Mouse (Mus musculus) frontal cortex, adult 2 months (tissue): Measurements from ENCODE around the gene Etnk1. TPM values are rescaled to one million over a fixed set of nuclear protein-coding genes. Genes with fewer than 3 reads are reported as not detected.
"Not testable (repeated sequence)": the region's sequence is repeated elsewhere in the genome, so short reads cannot be mapped to it uniquely, and the experiment has no call there.

Source experiments
- DNase-seq, 2 experiments: peaks; one replicate each; pipeline ENCODE4 v3.0.0; 2022; ENCODE audit warnings: low spot score in 1 of 2; ENCODE audit errors: extremely low spot score in 1 of 2
- polyA plus RNA-seq: library from polyadenylated mRNA; depleted of rRNA; stranded (reverse); fragments of >200 nt; gene quantifications from 2 replicates; pipeline ENCODE4 v1.2.3, GENCODE M21; 2012

The Etnk1 gene
- polyA plus RNA-seq, 1 experiment, result 184 TPM

- DNase-seq, result no peak
Observed at GRCm38 (mm10) chr6:143170166-143170960, 3.3 kb downstream of the Etnk1 start.

DNA sequence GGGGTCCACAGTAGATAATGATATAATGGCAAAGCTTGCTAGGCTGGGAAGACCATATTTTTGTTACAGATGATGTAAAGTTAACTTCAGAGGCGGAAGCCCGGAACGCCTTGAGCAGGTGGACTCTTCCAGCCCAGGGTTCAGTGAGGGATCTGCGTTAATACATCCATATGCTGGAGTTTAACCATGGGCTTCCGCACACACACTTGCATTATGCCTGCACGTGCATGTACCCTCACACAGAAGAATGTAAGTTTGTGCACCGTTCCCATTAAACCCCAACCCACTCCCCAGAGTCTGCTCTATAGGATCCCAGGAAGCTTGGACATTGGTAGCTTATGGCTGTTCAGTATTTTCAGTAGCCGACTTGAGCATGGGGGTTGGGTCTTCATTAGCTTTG lies 4.0 kb downstream of the Etnk1 start:
- DNase-seq, result no peak

DNA sequence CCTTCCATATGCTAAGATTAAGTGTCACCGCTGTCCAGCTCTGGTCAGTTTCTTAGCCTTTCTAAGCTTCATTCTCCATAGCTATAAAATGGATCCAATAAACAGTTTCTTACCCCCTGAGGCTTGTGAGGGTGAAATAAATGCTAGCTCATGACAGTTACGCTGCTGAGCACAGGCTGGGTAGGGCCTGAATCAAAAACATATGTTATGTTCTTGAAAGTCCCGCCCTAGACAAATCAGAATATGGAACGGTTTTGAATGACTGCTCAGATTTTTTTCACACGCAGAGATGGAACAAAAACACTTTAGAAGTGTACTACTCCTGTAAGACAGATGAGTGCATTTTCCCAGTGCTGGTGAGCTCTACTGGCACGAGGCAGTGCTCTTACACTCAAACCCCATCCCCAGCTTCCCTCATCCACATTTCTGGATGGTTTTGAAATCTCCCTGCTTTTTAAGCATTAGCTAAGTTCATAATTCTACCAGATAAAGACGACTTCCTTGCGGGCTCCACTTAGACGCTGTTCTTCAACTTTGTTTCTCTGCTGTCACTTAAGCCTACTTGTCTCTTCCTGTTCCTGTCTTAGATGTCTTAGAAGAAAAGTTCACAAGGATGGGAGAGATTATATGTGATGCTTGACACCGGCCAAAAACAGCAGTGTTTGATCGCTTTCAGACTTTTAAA lies 4.9 kb downstream of the Etnk1 start:
- DNase-seq, result no peak

DNA sequence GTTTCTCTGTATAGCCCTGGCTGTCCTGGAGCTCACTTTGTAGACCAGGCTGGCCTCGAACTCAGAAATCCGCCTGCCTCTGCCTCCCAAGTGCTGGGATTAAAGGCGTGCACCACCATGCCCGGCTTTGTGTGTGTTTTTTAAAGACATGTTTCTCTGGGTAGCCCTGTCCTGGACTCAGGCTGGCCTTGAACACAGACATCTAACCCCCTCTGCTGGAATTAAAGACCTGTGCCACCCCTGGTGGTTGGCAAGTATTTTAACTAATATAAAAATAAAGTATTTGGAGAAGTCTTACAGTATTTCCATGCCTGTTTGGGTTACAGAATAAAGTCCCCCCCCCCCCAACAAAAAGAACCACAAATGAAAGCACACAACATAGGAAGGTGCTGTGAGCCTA lies 5.7 kb downstream of the Etnk1 start:
- DNase-seq, result not testable (repeated sequence)

DNA sequence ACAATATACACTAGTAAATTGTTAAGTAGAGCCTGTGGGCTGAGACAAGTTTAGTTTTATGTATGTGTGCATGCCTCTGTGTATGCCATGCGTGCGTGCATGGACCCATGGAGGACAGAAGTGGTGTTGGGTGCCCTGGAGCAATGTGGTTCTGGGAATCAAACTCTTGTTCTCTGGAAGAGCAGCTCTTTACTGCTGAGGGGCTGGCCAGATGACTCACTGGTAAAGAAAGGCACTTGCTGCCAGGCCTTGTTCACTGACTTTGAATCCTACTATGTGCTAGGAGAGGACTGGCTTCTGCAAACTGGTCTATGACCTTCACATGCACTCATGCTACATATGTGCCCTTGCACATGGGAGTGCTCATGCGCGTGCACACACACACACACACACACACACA lies 7.2 kb downstream of the Etnk1 start:
- no peak for DNase-seq

GRCm38 (mm10) chr6:143174906-143175656 lies 8.1 kb downstream of the Etnk1 start:
- DNase-seq, result peak in 1 of 2 experiments; percentile 64

GRCm38 (mm10) chr6:143176076-143176475 lies 9.1 kb downstream of the Etnk1 start:
- no peak for DNase-seq

DNA sequence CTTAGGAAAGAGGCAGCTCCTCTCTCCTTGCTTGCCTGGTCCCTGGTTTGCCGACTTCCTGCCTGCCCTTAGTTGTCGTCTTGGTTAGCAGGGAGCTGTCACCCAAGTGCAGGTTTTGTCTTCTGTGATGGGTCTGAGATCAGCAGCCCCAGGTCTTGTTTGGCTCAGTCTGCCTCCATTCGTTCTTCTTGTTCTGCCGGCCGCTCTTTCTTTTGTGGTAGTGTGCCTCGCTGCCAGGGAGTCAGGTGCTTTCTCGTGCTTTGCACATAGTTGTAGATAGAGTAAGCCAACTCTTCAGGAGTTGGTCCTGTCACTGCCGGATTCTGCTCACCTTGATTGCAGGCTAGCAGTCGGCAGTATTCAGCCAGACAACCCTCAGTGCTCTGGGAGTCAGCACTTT lies 9.6 kb downstream of the Etnk1 start:
- DNase-seq, result no peak

- DNase-seq, result no peak
Observed at GRCm38 (mm10) chr6:143179181-143179580, 12.2 kb downstream of the Etnk1 start.

DNA sequence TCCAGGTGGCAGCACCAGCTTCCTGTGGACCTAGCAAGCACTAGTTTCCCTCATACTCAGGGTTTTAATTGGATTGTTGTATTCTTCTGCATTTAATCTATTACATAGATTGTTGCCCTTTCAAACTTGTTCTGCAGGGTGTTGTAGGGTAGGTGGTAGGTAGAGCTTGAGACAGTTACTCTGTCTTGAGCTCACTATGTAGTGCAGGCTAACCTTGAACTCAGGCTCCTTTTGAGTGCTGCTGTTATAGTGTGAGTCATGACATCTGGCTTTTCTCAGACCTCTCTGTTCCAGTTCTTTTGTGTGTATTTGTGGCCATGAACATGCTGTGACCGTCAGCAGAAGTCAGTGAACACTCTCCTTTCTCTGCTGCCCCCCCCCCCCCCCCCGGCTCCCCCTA lies 12.7 kb downstream of the Etnk1 start:
- DNase-seq, result no peak

- DNase-seq, result no peak
Observed at GRCm38 (mm10) chr6:143180511-143180910, 13.5 kb downstream of the Etnk1 start.

DNA sequence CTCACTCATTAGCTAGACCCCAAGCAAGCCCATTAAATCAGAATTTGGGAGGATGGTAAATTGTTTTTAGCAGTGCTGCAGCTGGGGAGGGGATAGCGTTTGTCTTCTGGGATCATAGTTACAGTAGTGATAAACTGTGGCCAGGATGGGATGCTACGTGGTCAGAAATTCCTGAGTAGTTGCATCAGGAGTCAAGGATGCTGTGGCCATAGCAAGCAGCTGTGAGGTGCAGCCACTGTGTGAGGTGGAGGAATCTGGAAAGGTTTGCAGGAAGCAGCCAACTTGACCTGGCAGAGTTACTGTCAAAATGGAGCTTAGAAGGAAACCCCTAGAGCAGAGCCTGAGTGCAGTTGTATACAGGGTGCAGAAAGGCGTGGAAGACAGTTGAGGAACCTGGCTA lies 17.1 kb downstream of the Etnk1 start:
- no peak for DNase-seq

- peak in 1 of 2 experiments; percentile 64 for DNase-seq
Observed at GRCm38 (mm10) chr6:143184745-143185144, 17.7 kb downstream of the Etnk1 start.

DNA sequence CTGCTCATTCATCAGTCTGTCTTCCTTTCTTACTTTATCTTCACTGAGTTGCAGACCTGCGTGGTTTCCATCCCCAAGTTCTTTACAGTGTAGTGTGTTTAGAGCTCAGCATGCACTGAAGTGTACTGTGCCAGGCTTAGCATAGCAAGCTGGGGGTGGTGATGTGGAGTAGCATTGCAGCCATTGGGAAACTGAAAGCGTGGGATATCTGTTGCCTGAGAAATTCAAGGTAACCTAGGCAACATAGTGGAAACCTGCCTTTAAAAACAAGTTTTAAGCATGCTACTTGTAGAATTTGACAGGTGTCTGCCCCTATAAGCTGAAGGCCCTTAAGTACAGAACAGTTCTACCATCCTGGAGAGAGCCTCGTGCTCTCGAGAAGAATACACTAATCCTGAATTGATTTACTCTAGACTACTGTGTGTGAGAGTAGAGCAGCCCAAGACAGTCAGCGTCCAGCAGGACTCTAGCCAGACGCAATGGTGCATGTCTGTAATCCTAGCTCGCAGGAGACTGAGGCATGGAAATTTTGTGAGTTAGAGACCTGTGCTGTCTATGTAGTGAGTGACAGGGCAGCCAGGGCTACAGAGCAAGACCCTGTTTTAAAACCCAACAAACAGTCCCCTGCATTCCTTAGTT lies 23.9 kb downstream of the Etnk1 start:
- peak in 1 of 2 experiments; percentile 68 for DNase-seq

DNA sequence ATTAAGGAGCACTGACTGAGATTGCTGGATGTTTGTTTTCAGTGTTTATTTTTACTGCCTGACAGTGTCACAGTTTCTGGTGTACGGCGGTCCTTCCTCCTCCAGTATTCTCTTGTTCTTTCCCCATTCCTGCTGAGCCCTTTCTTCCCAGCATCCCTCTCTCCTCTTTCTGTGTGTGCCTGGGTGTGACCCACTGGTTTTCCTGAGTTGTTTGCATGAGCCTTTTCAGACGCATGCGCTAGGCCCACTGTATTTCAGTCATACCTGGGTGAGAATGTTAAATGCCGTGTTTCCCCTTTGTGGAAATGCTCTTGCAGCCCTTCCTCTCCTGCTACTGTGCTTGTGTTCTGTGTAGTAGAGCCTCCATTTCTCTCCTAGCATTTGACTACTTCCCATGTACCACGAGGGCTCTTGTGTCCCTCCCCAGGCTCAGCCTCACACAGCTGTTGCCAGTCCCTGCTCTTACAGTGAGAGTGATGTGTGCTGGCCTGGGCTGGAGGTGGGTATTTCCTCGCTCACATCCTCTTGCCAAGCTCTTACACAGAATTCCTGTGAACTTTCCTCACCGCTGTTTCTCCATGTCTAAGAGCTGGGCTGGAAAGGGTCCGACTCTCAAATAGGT lies 24.6 kb downstream of the Etnk1 start:
- DNase-seq, result no peak

DNA sequence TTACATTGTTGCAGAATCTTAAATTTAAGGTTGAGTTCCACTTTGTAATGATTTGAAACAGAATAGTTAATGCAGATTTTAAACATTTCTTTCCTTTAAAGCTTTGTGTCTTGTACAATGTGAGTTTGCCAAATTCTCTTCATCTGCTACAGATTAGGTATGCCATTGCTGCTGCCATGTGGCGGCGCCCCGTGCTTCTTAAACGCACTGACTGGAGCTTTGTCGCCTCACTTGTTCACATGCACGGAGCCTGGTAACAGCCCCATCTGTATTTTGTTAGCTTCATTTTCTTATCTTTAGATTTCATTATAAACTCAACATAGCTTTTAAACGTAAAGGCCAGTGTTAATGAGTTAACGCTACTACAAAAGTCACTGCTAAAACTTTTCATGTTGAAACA lies 25.7 kb downstream of the Etnk1 start:
- DNase-seq, result no peak

GRCm38 (mm10) chr6:143193166-143193565 lies 26.1 kb downstream of the Etnk1 start:
- no peak for DNase-seq

DNA sequence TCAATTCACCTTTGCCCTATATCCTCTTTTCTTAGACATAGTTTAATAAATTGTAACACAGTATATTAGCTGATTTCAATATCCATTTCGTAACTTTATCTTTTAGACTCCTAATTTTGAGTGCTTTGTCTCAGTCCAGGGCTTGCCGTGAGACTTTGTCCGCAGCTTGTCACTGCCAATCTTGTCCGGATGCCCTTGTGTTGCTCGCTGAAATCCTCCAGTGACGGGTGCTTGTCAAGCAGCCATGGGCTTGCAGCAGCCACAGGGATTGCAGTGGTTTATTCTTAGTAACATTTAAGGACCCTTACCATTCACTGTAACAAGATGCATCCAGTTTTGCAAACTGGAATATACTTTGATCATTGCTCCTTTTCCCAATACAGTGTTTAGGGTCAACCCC lies 26.6 kb downstream of the Etnk1 start:
- DNase-seq, result no peak

DNA sequence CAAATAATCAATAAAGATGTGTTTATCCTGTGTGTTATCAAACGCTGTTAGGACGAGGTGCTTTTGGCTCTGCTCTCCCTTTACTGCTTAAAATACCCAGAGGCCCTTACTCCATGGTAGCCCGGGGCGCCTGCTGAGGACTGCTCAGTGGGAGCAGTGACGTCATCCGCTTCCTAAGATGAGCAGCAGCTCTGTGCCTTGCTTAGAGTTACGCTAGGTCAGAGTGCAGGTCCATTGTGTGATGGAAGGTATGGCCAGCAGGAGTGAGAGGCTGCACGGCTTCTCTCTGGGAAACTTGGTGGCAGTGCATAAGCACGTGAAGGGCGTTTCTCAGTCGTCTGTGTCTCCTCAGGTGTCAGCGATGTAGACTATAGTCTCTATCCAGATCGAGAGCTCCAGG lies 30.0 kb downstream of the Etnk1 start:
- no peak for DNase-seq

GRCm38 (mm10) chr6:143198421-143198820 lies 31.4 kb downstream of the Etnk1 start:
- no peak for DNase-seq

DNA sequence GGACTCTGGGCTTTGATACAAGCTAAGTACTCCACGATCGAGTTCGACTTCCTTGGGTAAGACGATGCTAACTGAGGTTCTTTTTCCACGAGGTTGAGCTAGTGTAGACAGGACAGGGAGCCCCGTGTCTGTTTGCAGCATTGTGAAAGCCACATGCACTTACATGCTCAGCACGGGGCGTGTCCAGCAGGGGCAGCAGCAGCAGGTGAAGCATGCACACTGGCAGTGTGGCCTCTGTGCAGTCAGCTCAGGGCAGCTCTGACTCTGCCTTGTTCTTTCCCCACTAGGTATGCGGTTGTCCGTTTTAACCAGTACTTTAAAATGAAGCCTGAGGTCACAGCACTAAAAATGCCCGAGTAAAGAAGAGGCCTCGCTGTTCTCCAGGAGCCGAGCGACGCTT lies 36.1 kb downstream of the Etnk1 start:
- DNase-seq, result no peak
